Mouse (Mus musculus): ENCODE measurements at regions not wholly inside any gene's neighbourhood (a gene's known extent, or its start where the extent isn't known, plus 50 kb on each side); places are given as distances from the start of the nearest gene placed in this dataset.

- H3K27ac ChIP-seq (ENCODE audit: insufficient read depth, low read depth, low read length), result no peak overlapping the region
- no peak overlapping the region for H3K4me3 ChIP-seq (ENCODE audit: low read depth, low read length)
- peaks cover 2% of the 10 kb centered on the region; the same call in 1 of the 2 replicates for H3K4me1 ChIP-seq (ENCODE audit: control insufficient read depth, insufficient read depth, insufficient read length, low read length)
- WGBS, result 25% methylated on average over 7 of the region's 7 CpGs
- peaks cover 8% of the 10 kb centered on the region; the same call in 1 of the 2 replicates for H3K27me3 ChIP-seq (ENCODE audit: control insufficient read depth, insufficient read depth, low read length)
- TF ChIP-seq CTCF (IDR thresholded peaks at IDR 0.05; ENCODE audit: extremely low read depth, insufficient read length, insufficient replicate concordance, low read depth, low read length) (no peak), POLR2A (IDR thresholded peaks at IDR 0.05; ENCODE audit: low read depth, low read length) (no peak)
- no peaks in the 10 kb centered on the region for H3K36me3 ChIP-seq (ENCODE audit: control insufficient read depth, insufficient read depth, low read length)
These were observed 314.5 kb downstream of the Plod2 start for GRCm38 (mm10) chr9:92856410-92857083.

GRCm38 (mm10) chr9:92865822-92866221, 323.8 kb downstream of the Plod2 start:
- TF ChIP-seq CTCF (IDR thresholded peaks at IDR 0.05; ENCODE audit: extremely low read depth, insufficient read length, insufficient replicate concordance, low read depth, low read length) (no peak), POLR2A (IDR thresholded peaks at IDR 0.05; ENCODE audit: low read depth, low read length) (no peak)
- no peaks in the 10 kb centered on the region for H3K36me3 ChIP-seq (ENCODE audit: control insufficient read depth, insufficient read depth, low read length)
- H3K4me1 ChIP-seq (ENCODE audit: control insufficient read depth, insufficient read depth, insufficient read length, low read length), result no peaks in the 10 kb centered on the region
- H3K4me3 ChIP-seq (ENCODE audit: low read depth, low read length), result no peak overlapping the region
- WGBS, result 41% methylated on average over 6 of the region's 6 CpGs
- no peaks in the 10 kb centered on the region; the same call in 1 of the 2 replicates for H3K27me3 ChIP-seq (ENCODE audit: control insufficient read depth, insufficient read depth, low read length)
- no peak overlapping the region for H3K27ac ChIP-seq (ENCODE audit: insufficient read depth, low read depth, low read length)

DNA sequence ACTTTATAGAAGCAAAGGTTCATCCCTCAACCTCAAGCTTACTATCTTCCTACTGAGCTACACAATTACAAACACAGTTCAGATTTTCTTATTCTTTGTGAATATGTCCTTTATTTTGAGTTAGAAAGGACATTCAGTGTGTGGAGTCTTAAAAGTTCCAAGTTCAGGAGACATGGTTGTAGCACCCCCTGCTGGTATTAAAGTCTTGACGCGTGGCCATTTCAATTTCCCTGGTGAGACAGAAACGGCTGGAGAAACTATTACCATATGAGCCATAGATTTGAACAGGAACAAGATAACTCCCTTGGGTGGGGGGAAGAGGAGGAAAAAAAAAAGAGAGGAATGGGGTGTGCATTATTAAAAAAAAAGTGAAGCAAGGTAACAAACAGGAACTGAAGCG, 336.6 kb downstream of the Plod2 start:
- Histone ChIP-seq H3K36me3 (ENCODE audit: control insufficient read depth, insufficient read depth, low read length) (no peaks in the 10 kb centered on the region), H3K27me3 (ENCODE audit: control insufficient read depth, insufficient read depth, low read length) (no peaks in the 10 kb centered on the region), H3K4me3 (ENCODE audit: low read depth, low read length) (no peak overlapping the region), H3K4me1 (ENCODE audit: control insufficient read depth, insufficient read depth, insufficient read length, low read length) (no peaks in the 10 kb centered on the region), H3K27ac (ENCODE audit: insufficient read depth, low read depth, low read length) (no peak overlapping the region)
- WGBS, result 26% methylated on average over 4 of the region's 4 CpGs
- TF ChIP-seq POLR2A (IDR thresholded peaks at IDR 0.05; ENCODE audit: low read depth, low read length), result no peak
- no peak for TF ChIP-seq CTCF (IDR thresholded peaks at IDR 0.05; ENCODE audit: extremely low read depth, insufficient read length, insufficient replicate concordance, low read depth, low read length)

DNA sequence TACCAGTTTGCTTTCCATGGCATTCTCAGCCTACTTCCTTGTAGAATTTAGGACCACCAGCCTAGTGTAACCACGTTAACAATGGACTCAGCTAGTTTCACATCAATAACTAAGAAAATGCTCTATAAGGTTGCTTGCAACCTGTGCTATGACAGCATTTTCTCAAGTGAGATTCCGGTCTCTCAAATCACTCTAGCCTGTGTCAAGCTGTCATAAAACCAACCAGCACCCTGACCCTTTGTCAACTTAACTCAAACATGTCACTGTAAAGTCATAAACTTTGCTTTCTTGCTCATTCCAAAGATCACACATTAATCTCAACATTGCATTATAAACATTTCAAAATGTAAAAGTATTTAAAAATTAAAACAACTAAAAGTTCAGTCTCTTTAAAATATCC, 337.8 kb downstream of the Plod2 start:
- H3K4me1 ChIP-seq (ENCODE audit: control insufficient read depth, insufficient read depth, insufficient read length, low read length), result no peaks in the 10 kb centered on the region
- WGBS, result 39% methylated on average over 2 of the region's 2 CpGs
- H3K27me3 ChIP-seq (ENCODE audit: control insufficient read depth, insufficient read depth, low read length), result no peaks in the 10 kb centered on the region
- no peak overlapping the region for H3K27ac ChIP-seq (ENCODE audit: insufficient read depth, low read depth, low read length)
- no peak overlapping the region for H3K4me3 ChIP-seq (ENCODE audit: low read depth, low read length)
- H3K36me3 ChIP-seq (ENCODE audit: control insufficient read depth, insufficient read depth, low read length), result no peaks in the 10 kb centered on the region
- TF ChIP-seq CTCF (IDR thresholded peaks at IDR 0.05; ENCODE audit: extremely low read depth, insufficient read length, insufficient replicate concordance, low read depth, low read length) (no peak), POLR2A (IDR thresholded peaks at IDR 0.05; ENCODE audit: low read depth, low read length) (no peak)

DNA sequence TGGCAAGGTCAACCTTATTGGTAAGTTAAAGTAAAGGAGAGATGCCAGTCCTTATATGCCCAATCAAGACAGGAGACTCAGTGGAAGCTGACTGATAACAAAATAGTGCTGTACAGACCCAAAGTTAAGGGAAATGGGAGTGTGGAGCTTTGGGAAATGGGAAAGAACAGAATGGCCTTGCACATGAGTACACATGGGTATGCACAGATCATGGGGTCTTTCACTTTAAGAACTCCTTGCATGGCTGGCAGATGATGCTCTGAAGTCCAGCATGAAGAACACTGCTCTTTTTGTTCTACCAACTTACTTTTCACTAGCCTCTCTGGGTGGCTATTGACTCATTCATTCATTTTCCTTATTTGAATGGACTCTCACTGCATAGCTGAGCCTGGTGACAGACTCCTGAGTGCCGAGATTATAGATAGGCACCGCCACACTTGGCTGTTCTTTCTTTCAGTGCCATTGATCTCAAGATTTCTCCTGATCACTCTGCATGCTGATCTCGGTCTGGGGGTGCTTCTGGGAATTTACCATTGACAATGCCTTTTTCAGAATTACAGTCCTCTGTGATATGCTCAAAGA, 340.3 kb downstream of the Plod2 start:
- WGBS, result 64% methylated on average over 3 of the region's 3 CpGs
- TF ChIP-seq CTCF (IDR thresholded peaks at IDR 0.05; ENCODE audit: extremely low read depth, insufficient read length, insufficient replicate concordance, low read depth, low read length) (no peak), POLR2A (IDR thresholded peaks at IDR 0.05; ENCODE audit: low read depth, low read length) (no peak)
- no peak overlapping the region for H3K4me3 ChIP-seq (ENCODE audit: low read depth, low read length)
- H3K4me1 ChIP-seq (ENCODE audit: control insufficient read depth, insufficient read depth, insufficient read length, low read length), result no peaks in the 10 kb centered on the region
- no peaks in the 10 kb centered on the region for H3K36me3 ChIP-seq (ENCODE audit: control insufficient read depth, insufficient read depth, low read length)
- no peaks in the 10 kb centered on the region for H3K27me3 ChIP-seq (ENCODE audit: control insufficient read depth, insufficient read depth, low read length)
- no peak overlapping the region for H3K27ac ChIP-seq (ENCODE audit: insufficient read depth, low read depth, low read length)

DNA sequence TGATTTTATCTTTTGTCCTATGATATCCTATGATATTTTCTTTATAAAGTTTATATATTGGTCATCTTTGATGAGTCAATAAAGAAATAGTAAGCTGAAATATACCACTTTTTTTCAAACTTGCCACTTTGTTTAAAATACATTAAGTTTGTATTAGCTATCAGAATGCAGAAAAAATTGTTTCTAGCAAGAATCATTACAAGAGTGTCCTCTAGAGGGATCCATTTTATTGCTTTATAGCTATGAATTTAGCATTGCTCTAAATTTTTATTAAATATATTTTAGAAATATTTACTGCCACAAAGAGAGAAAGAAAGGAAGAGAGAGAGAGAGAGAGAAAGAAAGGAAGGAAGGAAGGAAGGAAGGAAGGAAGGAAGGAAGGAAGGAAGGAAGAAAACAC, 348.0 kb downstream of the Plod2 start:
- H3K27ac ChIP-seq (ENCODE audit: insufficient read depth, low read depth, low read length), result no peak overlapping the region
- H3K4me1 ChIP-seq (ENCODE audit: control insufficient read depth, insufficient read depth, insufficient read length, low read length), result no peaks in the 10 kb centered on the region
- H3K36me3 ChIP-seq (ENCODE audit: control insufficient read depth, insufficient read depth, low read length), result no peaks in the 10 kb centered on the region
- TF ChIP-seq POLR2A (IDR thresholded peaks at IDR 0.05; ENCODE audit: low read depth, low read length), result no peak
- TF ChIP-seq CTCF (IDR thresholded peaks at IDR 0.05; ENCODE audit: extremely low read depth, insufficient read length, insufficient replicate concordance, low read depth, low read length), result no peak
- no peak overlapping the region for H3K4me3 ChIP-seq (ENCODE audit: low read depth, low read length)
- H3K27me3 ChIP-seq (ENCODE audit: control insufficient read depth, insufficient read depth, low read length), result no peaks in the 10 kb centered on the region

- TF ChIP-seq CTCF (IDR thresholded peaks at IDR 0.05; ENCODE audit: extremely low read depth, insufficient read length, insufficient replicate concordance, low read depth, low read length) (no peak), POLR2A (IDR thresholded peaks at IDR 0.05; ENCODE audit: low read depth, low read length) (no peak)
- no peaks in the 10 kb centered on the region for H3K4me1 ChIP-seq (ENCODE audit: control insufficient read depth, insufficient read depth, insufficient read length, low read length)
- H3K36me3 ChIP-seq (ENCODE audit: control insufficient read depth, insufficient read depth, low read length), result no peaks in the 10 kb centered on the region
- no peak overlapping the region for H3K27ac ChIP-seq (ENCODE audit: insufficient read depth, low read depth, low read length)
- no peaks in the 10 kb centered on the region for H3K27me3 ChIP-seq (ENCODE audit: control insufficient read depth, insufficient read depth, low read length)
- WGBS, result 87% methylated on average over 4 of the region's 4 CpGs
- no peak overlapping the region for H3K4me3 ChIP-seq (ENCODE audit: low read depth, low read length)
These were observed 357.7 kb downstream of the Plod2 start for GRCm38 (mm10) chr9:92899733-92900132.

All from small intestine, adult 2 months (tissue).